Mouse (Mus musculus) heart, postnatal 0 days (tissue): ENCODE measurements at regions not wholly inside any gene's neighbourhood (a gene's known extent, or its start where the extent isn't known, plus 50 kb on each side); places are given as distances from the start of the nearest gene placed in this dataset.
A peak's percentile ranks its signal among the peaks of the same experiment; 100 is the strongest.

Experiments
- ATAC-seq: fragments of 200-750 bp; cut with Nextera tagmentation; 2 replicates; pipeline ENCODE4 v1.8.0; 2017; ENCODE audit warnings: low read depth, moderate number of reproducible peaks, moderate library complexity; ENCODE audit not compliant: insufficient read depth
- DNase-seq: peaks from one replicate; pipeline ENCODE4 v3.0.0-alpha.2; 2016; ENCODE audit warnings: low spot score
- H3K27ac ChIP-seq: fragments of 300-500 bp; sonication (generic); 2 replicates; pipeline ENCODE4 v1.5.1; 2014; ENCODE audit warnings: low read depth, mild to moderate bottlenecking
- H3K27me3 ChIP-seq: fragments of 300-500 bp; sonication (generic); 2 replicates; pipeline ENCODE4 v1.6.1; 2014; ENCODE audit warnings: low read length, mixed read lengths; ENCODE audit not compliant: control insufficient read depth, insufficient read depth
- H3K36me3 ChIP-seq: fragments of 300-500 bp; sonication (generic); replicated peaks from 2 replicates; pipeline ENCODE4 v1.6.1; 2014; ENCODE audit warnings: low read length, mixed read lengths; ENCODE audit not compliant: control insufficient read depth, insufficient read depth
- H3K4me1 ChIP-seq: fragments of 300-500 bp; sonication (generic); 2 replicates; pipeline ENCODE4 v1.6.1; 2014; ENCODE audit warnings: antibody characterized with exemption; ENCODE audit not compliant: control insufficient read depth, insufficient read depth
- H3K4me2 ChIP-seq: fragments of 300-500 bp; sonication (generic); 2 replicates; pipeline ENCODE4 v1.6.1; 2014; ENCODE audit warnings: low read depth, mild to moderate bottlenecking, low read length, moderate library complexity
- H3K4me3 ChIP-seq: fragments of 300-500 bp; sonication (generic); 2 replicates; pipeline ENCODE4 v1.5.1; 2014; ENCODE audit warnings: low read depth, low read length
- H3K9ac ChIP-seq: fragments of 300-500 bp; sonication (generic); replicated peaks from 2 replicates; pipeline ENCODE4 v1.6.1; 2014; ENCODE audit warnings: low read depth, low read length, mixed read lengths
- H3K9me3 ChIP-seq: fragments of 300-500 bp; sonication (generic); replicated peaks from 2 replicates; pipeline ENCODE4 v1.6.1; 2016; ENCODE audit warnings: low read length; ENCODE audit not compliant: control insufficient read depth
- CTCF ChIP-seq: IDR thresholded peaks from 2 replicates; pipeline ENCODE4 v1.5.1; 2016; ENCODE audit warnings: antibody characterized with exemption, control low read depth, low read depth
- EP300 ChIP-seq: IDR thresholded peaks from 2 replicates; pipeline ENCODE4 v1.6.1; 2016; ENCODE audit warnings: antibody characterized with exemption, low read depth
- WGBS: fragments of 180-500 bp; shearing (Covaris S2); extraction: QIAGEN DNeasy Blood & Tissue Kit; methylation state at CpG from one replicate; pipeline ENCODE4 v1.1.7; 2014; 5-methylcytosine and 5-hydroxymethylcytosine counted together

DNA sequence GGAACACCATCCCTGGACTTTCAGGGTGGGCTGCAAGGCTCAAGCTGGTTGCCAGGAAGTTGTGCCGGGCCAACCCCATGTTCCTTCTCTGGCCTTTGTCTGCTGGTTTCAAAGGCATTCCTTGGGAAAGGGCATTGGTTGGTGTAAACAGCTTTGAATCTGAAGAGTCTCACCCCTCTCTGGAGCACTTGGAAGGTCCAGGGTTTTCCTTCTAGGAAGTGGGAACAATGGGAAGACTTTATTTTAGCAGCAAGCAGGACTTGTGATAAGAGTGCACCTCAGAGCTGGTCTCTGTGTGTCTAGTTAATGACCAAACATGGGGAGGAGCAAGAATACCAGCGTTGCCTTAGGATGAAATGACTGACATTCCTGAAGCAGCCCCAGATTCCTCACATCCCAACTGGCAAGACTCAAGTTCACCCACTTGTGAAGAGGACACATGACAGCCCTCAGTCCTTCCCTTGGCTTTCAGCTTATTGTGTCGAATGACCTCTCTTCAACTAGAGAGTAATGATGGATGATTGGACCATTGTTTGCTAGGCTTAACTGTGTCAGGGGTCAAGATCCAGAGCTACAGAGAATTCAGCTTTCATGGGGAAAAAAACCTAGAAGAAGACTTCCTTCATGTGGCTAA, 180.1 kb downstream of the Gm10260 start:
- no peaks in the 10 kb centered on the region for H3K27me3 ChIP-seq
- peak overlapping the region; percentile 18 for H3K27ac ChIP-seq
- H3K4me3 ChIP-seq = no peak overlapping the region
- 23% methylated on average over 3 of the region's 3 CpGs for WGBS
- no peak overlapping the region for H3K9ac ChIP-seq
- no peaks in the 10 kb centered on the region for H3K36me3 ChIP-seq
- ATAC-seq = peak; percentile 69
- H3K4me2 ChIP-seq = no peak overlapping the region
- peak; percentile 40 for DNase-seq
- peaks cover 20% of the 10 kb centered on the region for H3K4me1 ChIP-seq
- H3K9me3 ChIP-seq = no peaks in the 10 kb centered on the region
- TF ChIP-seq CTCF (no peak), EP300 (peak; percentile 21; the same call in 1 of the 2 replicates)

GRCm38 (mm10) chr13:97578595-97578994, 181.8 kb downstream of the Gm10260 start:
- Histone ChIP-seq H3K27me3 (no peaks in the 10 kb centered on the region), H3K4me1 (peaks cover 20% of the 10 kb centered on the region), H3K9ac (no peak overlapping the region), H3K4me3 (no peak overlapping the region), H3K9me3 (no peaks in the 10 kb centered on the region), H3K36me3 (no peaks in the 10 kb centered on the region), H3K4me2 (no peak overlapping the region), H3K27ac (no peak overlapping the region)
- TF ChIP-seq CTCF = no peak
- TF ChIP-seq EP300 = no peak
- DNase-seq (no peak), ATAC-seq (no peak)
- WGBS = 72% methylated on average over 5 of the region's 5 CpGs

DNA sequence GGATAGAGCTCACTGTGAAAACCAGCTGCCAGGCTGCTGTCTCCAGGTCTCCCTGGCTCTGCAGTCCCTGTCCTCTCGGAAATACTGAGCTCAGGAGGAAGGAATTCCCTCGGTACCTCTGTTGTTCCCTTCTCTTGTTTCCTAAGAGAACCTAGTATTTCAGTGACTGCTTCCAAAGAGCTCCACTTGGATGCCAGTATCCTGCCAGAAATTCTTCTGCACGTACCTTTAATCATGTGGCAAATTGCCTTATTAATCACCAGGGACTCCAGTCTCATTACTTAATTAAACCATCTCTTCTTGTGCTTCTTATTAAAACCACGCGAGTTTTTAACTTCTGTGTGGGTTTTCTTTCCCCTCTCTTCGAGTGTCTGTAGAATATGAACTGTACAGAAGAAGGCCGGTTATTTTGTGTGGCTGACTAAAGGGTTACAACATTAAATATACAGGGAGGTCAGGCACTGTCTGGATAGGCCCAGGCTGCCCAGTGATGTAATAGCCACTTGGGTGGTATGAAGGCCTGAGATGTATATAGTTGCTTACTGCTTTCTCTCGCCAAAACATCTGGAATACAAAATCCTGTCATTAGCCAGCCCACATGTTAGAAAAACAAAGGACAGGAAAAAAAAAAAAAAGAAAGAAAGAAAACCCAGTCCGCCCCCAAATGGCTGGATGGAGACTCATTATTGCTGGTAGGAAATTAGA, 183.2 kb downstream of the Gm10260 start:
- ATAC-seq (peak; percentile 45; the same call in 1 of the 2 replicates), DNase-seq (no peak)
- Histone ChIP-seq H3K9ac (no peak overlapping the region), H3K4me1 (peaks cover 20% of the 10 kb centered on the region), H3K27ac (peak overlapping the region; percentile 28; the same call in 1 of the 2 replicates), H3K9me3 (no peaks in the 10 kb centered on the region), H3K27me3 (no peaks in the 10 kb centered on the region), H3K36me3 (no peaks in the 10 kb centered on the region), H3K4me3 (no peak overlapping the region), H3K4me2 (no peak overlapping the region)
- WGBS = 46% methylated on average over 9 of the region's 9 CpGs
- TF ChIP-seq EP300 (no peak), CTCF (no peak)

DNA sequence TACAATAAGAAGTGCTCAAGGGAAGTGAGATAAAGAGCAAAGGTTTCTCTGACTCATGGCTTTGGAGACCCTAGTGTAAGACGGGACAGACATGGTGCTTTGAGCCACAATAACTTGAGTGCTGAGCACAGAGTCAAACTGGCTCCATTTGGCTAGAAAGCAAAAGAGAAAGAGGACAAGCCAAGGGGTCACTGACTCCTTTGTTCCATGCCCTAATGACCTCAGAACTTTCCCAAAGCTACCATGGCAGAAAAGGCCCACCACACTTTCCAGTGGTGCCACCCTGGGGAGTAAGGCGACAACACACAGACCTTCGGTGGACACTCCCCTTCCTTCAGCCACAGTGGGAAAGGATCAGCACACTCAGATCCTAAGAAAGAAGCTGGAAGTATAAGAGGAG, 186.8 kb downstream of the Gm10260 start:
- Histone ChIP-seq H3K9me3 (no peaks in the 10 kb centered on the region), H3K9ac (no peak overlapping the region), H3K4me2 (no peak overlapping the region), H3K27me3 (no peaks in the 10 kb centered on the region), H3K4me1 (peaks cover 1% of the 10 kb centered on the region; the same call in 1 of the 2 replicates), H3K27ac (no peak overlapping the region), H3K4me3 (no peak overlapping the region), H3K36me3 (no peaks in the 10 kb centered on the region)
- DNase-seq (no peak), ATAC-seq (no peak)
- no peak for TF ChIP-seq EP300
- TF ChIP-seq CTCF = no peak
- WGBS = 83% methylated on average over 3 of the region's 3 CpGs

DNA sequence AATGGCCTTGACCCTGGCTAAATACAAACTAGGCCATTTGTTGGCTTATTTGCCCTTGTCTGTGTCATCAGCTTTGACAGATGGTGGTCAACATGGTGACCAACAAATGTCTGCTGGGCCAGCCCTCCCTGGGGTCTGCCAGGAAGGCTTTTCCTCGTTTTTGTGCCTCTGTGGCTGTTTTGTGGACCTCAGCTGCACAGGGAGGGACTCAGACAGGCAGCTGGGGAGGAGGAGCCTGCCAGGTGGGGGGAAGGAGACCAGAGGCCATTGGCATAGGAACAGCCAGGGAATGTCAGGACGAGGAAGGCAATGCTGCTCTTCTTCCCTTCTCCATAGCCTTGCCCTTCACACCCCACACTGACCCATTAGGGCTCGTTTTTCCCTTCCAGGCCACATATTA, 188.1 kb downstream of the Gm10260 start:
- H3K27me3 ChIP-seq = no peaks in the 10 kb centered on the region
- TF ChIP-seq EP300 = no peak
- TF ChIP-seq CTCF = no peak
- DNase-seq = no peak
- no peaks in the 10 kb centered on the region for H3K9me3 ChIP-seq
- H3K36me3 ChIP-seq = no peaks in the 10 kb centered on the region
- H3K4me3 ChIP-seq = no peak overlapping the region
- no peak overlapping the region for H3K4me2 ChIP-seq
- 75% methylated on average over 3 of the region's 3 CpGs for WGBS
- H3K9ac ChIP-seq = no peak overlapping the region
- ATAC-seq = no peak
- no peak overlapping the region for H3K27ac ChIP-seq
- no peaks in the 10 kb centered on the region for H3K4me1 ChIP-seq

- no peak for TF ChIP-seq CTCF
- TF ChIP-seq EP300 = 0 out of 2 replicates have a peak, but pooled peaks have one; percentile 52
Observed at GRCm38 (mm10) chr13:97570009-97570408, 190.4 kb downstream of the Gm10260 start.

More at GRCm38 (mm10) chr13:97570009-97570408, 190.4 kb downstream of the Gm10260 start:
- H3K4me2 ChIP-seq = no peak overlapping the region
- H3K4me1 ChIP-seq = no peaks in the 10 kb centered on the region
- H3K36me3 ChIP-seq = no peaks in the 10 kb centered on the region
- no peak overlapping the region for H3K9ac ChIP-seq
- ATAC-seq (peak; percentile 58), DNase-seq (no peak)
- H3K9me3 ChIP-seq = no peaks in the 10 kb centered on the region
- no peak overlapping the region for H3K27ac ChIP-seq
- H3K27me3 ChIP-seq = no peaks in the 10 kb centered on the region
- no peak overlapping the region for H3K4me3 ChIP-seq
- WGBS = 40% methylated on average over 1 of the region's 1 CpGs
